Mouse (Mus musculus): ENCODE measurements around the gene Aspg. TPM values are rescaled to one million over a fixed set of nuclear protein-coding genes. Genes with fewer than 3 reads are reported as not detected.

Gene Aspg
- polyA plus RNA-seq, 1 experiment from 2014 or later: 1.6 TPM

DNA sequence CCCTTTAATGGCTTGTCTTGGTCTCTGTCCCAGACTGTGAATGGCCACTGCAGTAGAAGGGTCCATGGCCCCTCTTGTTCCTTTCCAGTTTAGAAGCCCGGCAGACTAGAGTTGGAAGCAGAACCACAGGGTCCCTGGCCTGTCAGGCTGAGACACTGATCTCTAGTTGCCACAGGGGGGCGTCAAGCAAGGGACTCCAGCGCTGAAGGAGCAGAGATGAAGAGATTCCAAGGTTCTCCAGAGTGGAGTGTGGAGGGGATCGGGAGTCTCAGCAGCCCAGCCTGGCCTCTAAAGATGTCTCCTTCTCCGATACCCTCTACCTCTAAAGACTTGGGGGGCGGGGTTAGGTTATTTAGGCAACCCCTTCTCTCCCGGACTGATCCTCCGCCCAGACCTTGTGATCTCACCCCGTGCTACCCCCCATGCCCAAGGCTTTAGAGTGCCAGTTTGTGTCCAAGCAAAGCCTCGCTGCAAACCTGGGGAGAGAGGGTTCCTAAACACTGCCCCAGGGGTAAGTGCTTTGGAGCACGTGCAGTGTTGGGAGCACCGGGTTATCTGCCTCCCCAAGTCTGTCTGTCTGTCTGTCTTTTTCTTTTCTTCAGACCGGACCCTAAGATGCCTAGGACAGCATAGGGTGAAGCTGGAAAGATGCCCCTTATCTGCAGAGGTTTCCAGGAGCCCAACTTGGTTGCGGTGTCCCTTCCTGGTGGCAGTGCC lies 36.8 kb downstream of the Aspg start:
- TF ChIP-seq CTCF (IDR thresholded peaks at IDR 0.05; ENCODE audit: low read depth): peak; percentile 45
- H3K27me3 ChIP-seq (ENCODE audit: insufficient read depth, low read length): peaks cover 65% of the 10 kb centered on the region
- no peak overlapping the region for H3K9ac ChIP-seq
- H3K36me3 ChIP-seq (ENCODE audit: insufficient read depth): no peaks in the 10 kb centered on the region
- ATAC-seq (ENCODE audit: insufficient read depth) (no peak), DNase-seq (peak; percentile 48)
- H3K4me1 ChIP-seq (ENCODE audit: insufficient read depth): no peaks in the 10 kb centered on the region
- peak overlapping the region; percentile 65 for H3K4me2 ChIP-seq
- H3K4me3 ChIP-seq (ENCODE audit: low read depth, low read length): peak overlapping the region; percentile 52
- no peak overlapping the region for H3K27ac ChIP-seq (ENCODE audit: low read depth)
- no peaks in the 10 kb centered on the region for H3K9me3 ChIP-seq (ENCODE audit: low read depth, low read length)
- 5% methylated on average over 14 of the region's 14 CpGs for WGBS

DNA sequence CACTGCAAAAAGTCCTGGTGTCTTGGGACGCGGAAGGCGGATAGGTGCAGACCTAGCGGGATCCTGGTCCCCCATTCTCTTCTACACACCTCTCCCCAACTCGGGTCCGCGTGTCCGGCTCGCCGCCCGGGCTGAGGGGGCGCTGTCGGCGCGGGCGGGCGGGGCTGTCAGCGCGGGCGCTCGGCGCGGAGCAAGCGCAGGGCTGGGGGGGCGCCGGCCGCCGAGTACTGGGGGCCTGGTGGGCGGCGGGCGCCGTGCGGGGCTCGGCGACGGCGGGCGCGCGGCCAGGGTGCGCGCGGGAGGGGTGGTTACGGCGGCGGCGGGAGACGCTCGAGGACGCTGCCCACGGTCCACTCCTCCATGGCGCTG lies 37.3 kb downstream of the Aspg start:
- H3K27ac ChIP-seq (ENCODE audit: low read depth): no peak overlapping the region
- H3K9ac ChIP-seq: no peak overlapping the region
- WGBS: 2% methylated on average over 43 of the region's 52 CpGs
- no peaks in the 10 kb centered on the region for H3K9me3 ChIP-seq (ENCODE audit: low read depth, low read length)
- no peak for TF ChIP-seq CTCF (IDR thresholded peaks at IDR 0.05; ENCODE audit: low read depth)
- H3K4me3 ChIP-seq (ENCODE audit: low read depth, low read length): peak overlapping the region; percentile 52
- ATAC-seq (ENCODE audit: insufficient read depth) (no peak), DNase-seq (no peak)
- H3K27me3 ChIP-seq (ENCODE audit: insufficient read depth, low read length): peaks cover 65% of the 10 kb centered on the region
- H3K4me1 ChIP-seq (ENCODE audit: insufficient read depth): no peaks in the 10 kb centered on the region
- H3K36me3 ChIP-seq (ENCODE audit: insufficient read depth): no peaks in the 10 kb centered on the region
- peak overlapping the region; percentile 65 for H3K4me2 ChIP-seq

DNA sequence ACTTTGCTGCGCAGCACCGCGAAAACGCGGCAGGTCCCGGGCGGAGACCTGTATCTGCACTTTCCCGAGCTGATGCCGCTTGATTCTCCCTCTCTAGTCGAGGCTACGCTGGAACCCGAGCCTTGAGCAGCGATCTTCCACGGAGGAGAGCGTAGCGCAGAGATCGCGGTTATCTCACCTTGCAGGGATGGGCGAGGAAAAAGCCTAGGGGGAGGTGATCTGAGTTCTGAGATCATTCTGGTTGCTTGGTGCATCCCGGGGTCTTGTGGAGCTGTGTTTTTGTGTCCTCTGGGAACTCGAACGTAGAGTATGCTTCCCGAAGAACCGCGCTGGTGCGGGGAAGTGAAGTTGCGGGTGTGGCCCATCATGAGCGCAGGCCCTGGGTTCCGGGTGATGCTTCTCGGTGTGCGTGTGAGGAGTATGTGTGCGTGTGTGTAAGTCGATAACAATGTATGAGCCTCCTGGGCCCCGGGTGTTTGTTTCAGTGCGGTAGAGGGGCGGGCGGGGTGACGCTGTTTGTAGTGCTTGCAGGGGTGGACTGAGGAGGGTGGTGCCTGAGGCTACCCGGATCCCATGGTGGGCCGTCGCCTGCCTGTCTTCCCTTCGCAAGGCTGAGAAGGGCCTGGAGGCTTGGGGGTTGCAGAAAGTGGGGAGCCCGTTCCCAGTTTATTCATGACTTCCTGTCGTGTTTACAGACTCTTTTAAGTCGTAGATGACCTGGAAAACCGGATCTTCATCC lies 38.1 kb downstream of the Aspg start:
- ATAC-seq (ENCODE audit: insufficient read depth) (no peak), DNase-seq (no peak)
- Histone ChIP-seq H3K4me3 (ENCODE audit: low read depth, low read length) (peak overlapping the region; percentile 52), H3K9me3 (ENCODE audit: low read depth, low read length) (no peaks in the 10 kb centered on the region), H3K4me1 (ENCODE audit: insufficient read depth) (no peaks in the 10 kb centered on the region), H3K27ac (ENCODE audit: low read depth) (no peak overlapping the region), H3K36me3 (ENCODE audit: insufficient read depth) (no peaks in the 10 kb centered on the region), H3K27me3 (ENCODE audit: insufficient read depth, low read length) (peaks cover 65% of the 10 kb centered on the region), H3K4me2 (peak overlapping the region; percentile 89), H3K9ac (no peak overlapping the region)
- no peak for TF ChIP-seq CTCF (IDR thresholded peaks at IDR 0.05; ENCODE audit: low read depth)
- under 1% methylated on average over 46 of the region's 46 CpGs for WGBS

DNA sequence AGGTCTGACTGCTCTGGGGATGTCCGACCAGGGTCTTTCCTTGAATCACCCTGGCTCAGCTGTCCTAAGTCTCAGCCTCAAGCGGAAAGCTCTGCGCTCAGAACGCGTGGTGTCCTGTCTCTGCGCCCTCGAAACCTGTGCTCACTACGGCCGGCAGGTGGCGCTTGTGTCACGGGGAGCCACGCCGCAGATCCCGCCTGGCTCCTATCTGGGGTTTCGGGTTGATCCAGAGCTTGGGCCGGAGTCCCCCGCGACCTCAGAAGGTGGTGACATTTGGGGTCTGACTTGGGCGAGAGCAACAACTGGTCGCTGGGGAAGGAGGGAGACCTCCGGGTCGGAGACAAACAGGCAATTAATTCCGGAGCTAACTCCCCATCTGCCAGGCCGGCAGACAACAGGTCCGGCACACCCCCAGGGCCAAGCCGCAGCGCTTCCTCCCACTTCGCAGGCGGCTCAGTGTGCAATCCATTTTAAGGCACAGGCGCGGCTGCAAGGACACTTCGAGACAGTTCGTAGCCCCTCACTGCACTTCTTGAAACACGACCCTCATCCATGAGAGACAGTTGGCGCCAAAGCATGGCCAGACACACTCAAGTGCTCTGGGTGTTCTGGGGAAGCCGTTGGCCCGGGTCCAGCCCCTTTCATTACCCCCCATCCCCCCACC lies 38.9 kb downstream of the Aspg start:
- Histone ChIP-seq H3K27me3 (ENCODE audit: insufficient read depth, low read length) (peaks cover 65% of the 10 kb centered on the region), H3K9me3 (ENCODE audit: low read depth, low read length) (no peaks in the 10 kb centered on the region), H3K36me3 (ENCODE audit: insufficient read depth) (no peaks in the 10 kb centered on the region), H3K9ac (0 out of 2 replicates have a peak overlapping the region, but pooled peaks have one; percentile 3), H3K4me2 (peak overlapping the region; percentile 89), H3K27ac (ENCODE audit: low read depth) (no peak overlapping the region), H3K4me3 (ENCODE audit: low read depth, low read length) (peak overlapping the region; percentile 52), H3K4me1 (ENCODE audit: insufficient read depth) (no peaks in the 10 kb centered on the region)
- under 1% methylated on average over 37 of the region's 37 CpGs for WGBS
- peak; percentile 99 for TF ChIP-seq CTCF (IDR thresholded peaks at IDR 0.05; ENCODE audit: low read depth)
- DNase-seq: peak; percentile 93
- ATAC-seq (ENCODE audit: insufficient read depth): peak; percentile 57

DNA sequence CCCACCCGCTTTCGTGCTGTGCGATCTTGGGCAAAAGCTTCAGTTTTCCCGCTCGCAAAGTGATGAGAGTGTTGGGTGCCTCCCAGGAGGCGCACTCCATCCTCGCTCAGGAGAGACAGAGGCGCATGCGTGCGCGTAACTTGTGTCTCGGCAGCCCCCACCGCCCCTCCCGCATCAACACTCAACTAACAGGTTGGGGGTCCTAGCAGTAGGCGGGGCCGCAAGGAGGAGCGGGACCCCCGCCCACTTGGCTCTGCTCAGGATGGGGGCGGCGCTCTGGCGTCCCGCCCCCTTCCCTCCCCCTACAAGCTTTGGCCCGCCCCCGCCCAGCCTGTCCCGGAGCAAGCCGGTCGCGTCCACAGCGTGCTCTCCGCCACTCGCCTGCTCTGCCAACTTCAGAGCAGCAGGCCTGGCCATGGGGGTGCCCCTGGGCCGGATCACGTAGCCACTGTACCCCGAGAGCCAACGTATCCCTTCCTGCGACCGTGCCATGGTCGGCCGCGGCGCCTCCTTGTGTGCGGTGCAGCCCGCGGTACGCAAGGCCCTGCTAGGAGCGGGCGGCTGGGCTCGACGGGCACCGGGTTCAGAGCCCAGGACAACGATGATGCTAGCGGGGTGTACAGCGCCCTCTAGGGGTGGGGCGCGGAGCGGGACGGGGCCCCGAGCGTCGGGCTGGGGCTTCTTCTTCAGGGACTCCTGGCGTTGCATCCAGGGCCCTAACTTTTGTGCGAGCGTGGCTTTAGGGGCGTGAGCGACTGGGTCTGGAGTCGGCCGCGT lies 39.6 kb downstream of the Aspg start, which contains the start of gene Kif26a:
TSS of gene Kif26a (plus strand) at position 334 of the 777 bp plus-strand sequence.
- ATAC-seq (ENCODE audit: insufficient read depth) (peak; percentile 75), DNase-seq (peak; percentile 73)
- H3K36me3 ChIP-seq (ENCODE audit: insufficient read depth): no peaks in the 10 kb centered on the region
- H3K9me3 ChIP-seq (ENCODE audit: low read depth, low read length): no peaks in the 10 kb centered on the region
- H3K4me2 ChIP-seq: peak within 1 kb of the TSS; percentile 89
- H3K4me1 ChIP-seq (ENCODE audit: insufficient read depth): no peaks in the 10 kb centered on the region
- peak; percentile 77 for TF ChIP-seq CTCF (IDR thresholded peaks at IDR 0.05; ENCODE audit: low read depth)
- under 1% methylated on average over 68 of the region's 68 CpGs for WGBS
- H3K27ac ChIP-seq (ENCODE audit: low read depth): peak within 1 kb of the TSS; percentile 60; the same call in 1 of the 2 replicates
- peak within 1 kb of the TSS; percentile 52 for H3K4me3 ChIP-seq (ENCODE audit: low read depth, low read length)
- peaks cover 58% of the 10 kb centered on the region for H3K27me3 ChIP-seq (ENCODE audit: insufficient read depth, low read length)
- H3K9ac ChIP-seq: peak within 1 kb of the TSS; percentile 64

DNA sequence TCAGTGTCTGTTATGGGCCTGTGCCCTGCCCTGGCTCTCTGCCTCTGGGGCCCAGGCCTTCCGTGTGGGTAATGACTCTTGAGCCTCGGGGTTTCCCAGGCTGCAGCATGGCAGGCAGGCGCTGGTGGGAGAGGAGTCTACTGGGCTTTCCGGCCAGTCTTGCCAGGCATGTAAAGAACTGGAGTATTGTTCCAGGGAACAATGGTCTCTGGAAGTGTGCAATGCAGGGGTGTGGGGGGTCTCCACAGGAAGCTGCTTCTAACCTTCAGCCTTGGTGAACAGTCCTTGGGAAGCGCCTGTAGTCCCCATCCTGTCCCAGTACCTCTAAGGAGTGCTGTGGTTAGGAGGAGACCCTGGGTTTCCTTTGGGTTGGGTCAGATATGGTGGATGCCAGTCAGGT lies 40.9 kb downstream of the Aspg start:
- peak; percentile 36 for DNase-seq
- H3K27ac ChIP-seq (ENCODE audit: low read depth): no peak overlapping the region

More for the DNA sequence above, 40.9 kb downstream of the Aspg start:
- peaks cover 46% of the 10 kb centered on the region for H3K27me3 ChIP-seq (ENCODE audit: insufficient read depth, low read length)
- H3K4me2 ChIP-seq: peak overlapping the region; percentile 89
- 0 out of 2 replicates have a peak, but pooled peaks cover 3% of the 10 kb centered on the region for H3K4me1 ChIP-seq (ENCODE audit: insufficient read depth)
- WGBS: 28% methylated on average over 5 of the region's 5 CpGs
- ATAC-seq (ENCODE audit: insufficient read depth): no peak
- peak overlapping the region; percentile 64; the same call in 1 of the 2 replicates for H3K9ac ChIP-seq
- no peaks in the 10 kb centered on the region for H3K9me3 ChIP-seq (ENCODE audit: low read depth, low read length)
- no peaks in the 10 kb centered on the region for H3K36me3 ChIP-seq (ENCODE audit: insufficient read depth)
- TF ChIP-seq CTCF (IDR thresholded peaks at IDR 0.05; ENCODE audit: low read depth): no peak
- H3K4me3 ChIP-seq (ENCODE audit: low read depth, low read length): peak overlapping the region; percentile 52

All from lung, embryonic 14.5 days (tissue).